Mouse (Mus musculus): ENCODE measurements around the gene Smim6. TPM values are rescaled to one million over a fixed set of nuclear protein-coding genes. Genes with fewer than 3 reads are reported as not detected.

Gene Smim6
- polyA plus RNA-seq, 1 experiment from 2014 or later = 2.7 TPM

DNA sequence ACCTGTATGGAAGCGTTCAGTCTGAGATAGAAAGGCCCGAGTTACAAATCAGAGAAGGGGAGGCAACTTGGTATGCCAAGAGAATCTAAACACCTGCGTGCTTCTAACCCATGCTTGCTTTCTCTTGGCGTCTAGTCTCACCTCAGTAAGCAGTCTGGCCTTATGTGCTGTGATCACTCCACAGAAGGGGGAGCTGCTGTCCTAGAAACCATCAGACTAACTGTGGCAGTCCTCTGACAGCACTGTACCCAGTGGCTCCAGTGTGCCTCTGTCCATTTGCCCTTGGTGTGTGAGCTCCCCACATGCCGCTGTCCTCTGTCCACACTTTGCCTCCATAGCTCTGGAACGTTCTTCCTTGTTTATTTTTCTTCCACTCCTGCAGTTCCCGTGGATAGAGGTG lies 30.2 kb downstream of the Smim6 start:
- no peak for ATAC-seq (ENCODE audit: low read depth)
- H3K9me3 ChIP-seq (replicated peaks; ENCODE audit: control insufficient read depth, low read length) = no peaks in the 10 kb centered on the region
- no peak overlapping the region for H3K4me2 ChIP-seq (ENCODE audit: low read depth, low read length)
- peaks cover 13% of the 10 kb centered on the region for H3K36me3 ChIP-seq (ENCODE audit: control insufficient read depth, insufficient read depth)
- 81% methylated on average over 7 of the region's 7 CpGs for WGBS (ENCODE audit: insufficient replicate concordance)
- H3K4me1 ChIP-seq (ENCODE audit: control insufficient read depth, low read depth, low read length) = peaks cover 3% of the 10 kb centered on the region
- no peak overlapping the region for H3K4me3 ChIP-seq (ENCODE audit: low read depth, low read length)
- H3K27me3 ChIP-seq (ENCODE audit: control insufficient read depth, insufficient read depth, low read depth, low read length) = no peaks in the 10 kb centered on the region
- no peak overlapping the region for H3K27ac ChIP-seq (ENCODE audit: low read length)
- H3K9ac ChIP-seq (ENCODE audit: low read depth, low read length) = no peak overlapping the region

DNA sequence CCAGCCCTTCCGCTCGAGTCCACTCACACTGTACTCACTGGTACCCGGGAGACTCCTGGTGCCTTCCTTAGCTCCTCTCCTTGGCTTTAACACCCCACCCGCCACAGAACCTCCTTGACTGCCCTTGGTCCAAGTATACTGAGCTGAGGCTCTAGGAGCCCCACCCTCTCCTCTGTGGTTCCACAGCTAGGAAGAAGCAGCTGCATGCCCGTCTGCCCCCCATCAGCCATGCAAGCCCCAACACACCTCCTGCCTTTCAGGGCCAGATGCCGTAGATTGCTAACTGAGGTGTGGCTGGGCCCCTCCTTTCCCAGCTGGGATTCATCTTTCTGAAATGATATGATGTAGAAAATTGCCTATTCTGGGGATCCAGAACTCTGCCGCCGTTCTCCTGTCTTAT lies 33.4 kb downstream of the Smim6 start:
- Histone ChIP-seq H3K27me3 (ENCODE audit: control insufficient read depth, insufficient read depth, low read depth, low read length) (no peaks in the 10 kb centered on the region), H3K9me3 (replicated peaks; ENCODE audit: control insufficient read depth, low read length) (no peaks in the 10 kb centered on the region), H3K4me2 (ENCODE audit: low read depth, low read length) (no peak overlapping the region), H3K4me1 (ENCODE audit: control insufficient read depth, low read depth, low read length) (no peaks in the 10 kb centered on the region), H3K36me3 (ENCODE audit: control insufficient read depth, insufficient read depth) (peaks cover 4% of the 10 kb centered on the region; the same call in 1 of the 2 replicates), H3K9ac (ENCODE audit: low read depth, low read length) (no peak overlapping the region), H3K4me3 (ENCODE audit: low read depth, low read length) (no peak overlapping the region), H3K27ac (ENCODE audit: low read length) (no peak overlapping the region)
- WGBS (ENCODE audit: insufficient replicate concordance) = 73% methylated on average over 8 of the region's 8 CpGs
- ATAC-seq (ENCODE audit: low read depth) = no peak

DNA sequence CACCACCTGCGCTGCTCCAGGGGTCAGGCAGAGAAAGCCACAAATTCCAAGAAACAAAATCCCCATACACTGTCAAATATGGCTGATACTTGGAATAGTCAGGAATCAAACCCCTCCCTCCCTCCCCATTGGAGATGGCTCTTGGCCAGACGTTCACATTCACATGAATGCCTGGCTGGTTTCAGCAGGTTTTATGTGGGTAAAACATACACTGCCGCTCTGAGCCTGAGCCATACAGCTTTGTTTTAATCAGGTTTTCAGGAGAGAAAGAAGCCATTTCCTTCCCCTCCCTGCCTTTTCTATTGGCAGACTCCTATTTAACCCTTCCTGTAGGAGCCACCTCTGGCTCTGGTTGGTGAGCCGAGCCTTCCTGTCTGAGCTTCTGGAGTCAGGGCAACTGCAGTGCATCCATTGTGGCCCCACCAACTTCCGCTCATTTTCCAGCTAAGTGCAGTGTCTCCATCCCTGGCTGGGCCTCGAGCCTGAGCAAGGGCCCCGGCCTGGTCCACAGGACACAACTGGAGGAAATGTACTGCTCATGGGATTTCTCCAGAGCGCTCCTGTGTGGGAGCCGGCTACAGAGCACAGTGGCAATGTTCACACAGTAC lies 34.5 kb downstream of the Smim6 start:
- H3K36me3 ChIP-seq (ENCODE audit: control insufficient read depth, insufficient read depth) = no peaks in the 10 kb centered on the region; the same call in 1 of the 2 replicates
- no peak for ATAC-seq (ENCODE audit: low read depth)
- no peak overlapping the region for H3K4me2 ChIP-seq (ENCODE audit: low read depth, low read length)
- no peaks in the 10 kb centered on the region for H3K27me3 ChIP-seq (ENCODE audit: control insufficient read depth, insufficient read depth, low read depth, low read length)
- no peaks in the 10 kb centered on the region for H3K4me1 ChIP-seq (ENCODE audit: control insufficient read depth, low read depth, low read length)
- no peak overlapping the region for H3K27ac ChIP-seq (ENCODE audit: low read length)
- H3K9me3 ChIP-seq (replicated peaks; ENCODE audit: control insufficient read depth, low read length) = no peaks in the 10 kb centered on the region
- H3K4me3 ChIP-seq (ENCODE audit: low read depth, low read length) = no peak overlapping the region
- 85% methylated on average over 9 of the region's 9 CpGs for WGBS (ENCODE audit: insufficient replicate concordance)
- H3K9ac ChIP-seq (ENCODE audit: low read depth, low read length) = no peak overlapping the region

DNA sequence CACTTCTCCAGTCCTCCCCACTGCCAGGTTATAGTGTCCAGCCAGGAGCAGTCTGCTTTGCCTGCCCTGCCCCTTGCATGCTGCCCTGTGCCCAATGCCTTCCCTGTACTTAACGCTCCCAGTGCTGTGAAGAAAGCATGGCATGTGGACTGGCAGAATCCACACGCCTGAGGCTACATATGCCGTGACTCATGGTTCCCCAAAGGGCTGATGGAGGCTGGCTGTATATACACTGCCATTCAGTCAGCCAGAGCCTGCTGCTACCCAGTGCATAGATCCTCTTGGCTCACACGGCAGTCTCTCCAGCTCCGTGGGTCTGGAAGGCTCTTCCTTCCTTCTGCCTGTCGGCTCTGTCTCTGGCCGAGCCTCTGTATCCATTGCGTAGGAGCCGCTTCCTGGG lies 36.5 kb downstream of the Smim6 start:
- H3K4me3 ChIP-seq (ENCODE audit: low read depth, low read length) = no peak overlapping the region

DNA sequence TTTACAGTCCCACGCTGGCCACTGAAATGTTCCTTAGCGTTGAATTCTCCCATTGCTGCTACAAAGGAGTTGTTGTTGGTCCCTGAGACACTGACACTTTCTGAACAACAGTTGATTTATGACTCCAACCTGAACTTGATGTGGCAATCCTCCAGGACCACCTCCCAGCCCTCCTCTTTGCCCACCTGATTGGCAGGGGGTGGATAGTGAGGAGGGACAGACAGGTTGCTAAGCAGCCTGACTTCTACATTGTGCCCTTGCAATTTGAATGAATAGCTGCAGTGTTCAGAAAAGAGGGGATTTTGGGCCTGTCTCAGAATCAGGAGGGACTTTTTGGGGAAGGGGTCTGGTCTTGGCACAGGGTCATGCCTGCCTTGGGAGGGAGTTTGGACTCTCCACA lies 38.9 kb downstream of the Smim6 start:
- no peak overlapping the region for H3K9ac ChIP-seq (ENCODE audit: low read depth, low read length)
- H3K9me3 ChIP-seq (replicated peaks; ENCODE audit: control insufficient read depth, low read length) = no peaks in the 10 kb centered on the region
- H3K36me3 ChIP-seq (ENCODE audit: control insufficient read depth, insufficient read depth) = peaks cover 8% of the 10 kb centered on the region; the same call in 1 of the 2 replicates
- no peak for ATAC-seq (ENCODE audit: low read depth)
- no peaks in the 10 kb centered on the region for H3K27me3 ChIP-seq (ENCODE audit: control insufficient read depth, insufficient read depth, low read depth, low read length)
- no peak overlapping the region for H3K4me3 ChIP-seq (ENCODE audit: low read depth, low read length)
- H3K27ac ChIP-seq (ENCODE audit: low read length) = no peak overlapping the region
- 93% methylated on average over 2 of the region's 2 CpGs for WGBS (ENCODE audit: insufficient replicate concordance)
- peaks cover 5% of the 10 kb centered on the region for H3K4me1 ChIP-seq (ENCODE audit: control insufficient read depth, low read depth, low read length)
- no peak overlapping the region for H3K4me2 ChIP-seq (ENCODE audit: low read depth, low read length)

More for the DNA sequence above, 36.5 kb downstream of the Smim6 start:
- Histone ChIP-seq H3K27ac (ENCODE audit: low read length) (no peak overlapping the region), H3K9ac (ENCODE audit: low read depth, low read length) (no peak overlapping the region), H3K4me1 (ENCODE audit: control insufficient read depth, low read depth, low read length) (no peaks in the 10 kb centered on the region), H3K9me3 (replicated peaks; ENCODE audit: control insufficient read depth, low read length) (no peaks in the 10 kb centered on the region), H3K27me3 (ENCODE audit: control insufficient read depth, insufficient read depth, low read depth, low read length) (no peaks in the 10 kb centered on the region), H3K36me3 (ENCODE audit: control insufficient read depth, insufficient read depth) (peaks cover under 1% of the 10 kb centered on the region; the same call in 1 of the 2 replicates), H3K4me2 (ENCODE audit: low read depth, low read length) (no peak overlapping the region)
- WGBS (ENCODE audit: insufficient replicate concordance) = 87% methylated on average over 9 of the region's 9 CpGs
- ATAC-seq (ENCODE audit: low read depth) = no peak

DNA sequence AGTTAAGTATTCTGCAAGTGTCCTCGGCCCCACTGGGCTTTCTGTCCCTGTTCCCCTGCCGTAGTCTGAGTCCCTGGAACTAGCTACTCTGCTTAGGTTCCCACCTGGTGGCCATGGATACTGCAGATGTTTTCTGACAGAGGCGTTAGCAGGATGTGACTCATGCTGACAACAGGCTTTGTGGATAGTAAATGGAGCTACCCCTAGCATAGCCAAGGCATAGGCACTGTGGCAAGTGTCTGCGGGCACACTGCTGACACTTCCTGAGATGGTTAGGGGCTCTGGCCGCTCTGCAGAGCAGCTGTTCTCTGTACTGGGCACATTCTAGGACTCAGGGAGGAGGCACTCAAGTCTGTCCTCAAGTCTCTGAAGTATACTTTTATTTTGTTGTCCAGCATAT lies 42.9 kb downstream of the Smim6 start:
- no peak for ATAC-seq (ENCODE audit: low read depth)
- Histone ChIP-seq H3K4me1 (ENCODE audit: control insufficient read depth, low read depth, low read length) (peaks cover 5% of the 10 kb centered on the region), H3K36me3 (ENCODE audit: control insufficient read depth, insufficient read depth) (peaks cover 15% of the 10 kb centered on the region), H3K9ac (ENCODE audit: low read depth, low read length) (no peak overlapping the region), H3K27me3 (ENCODE audit: control insufficient read depth, insufficient read depth, low read depth, low read length) (no peaks in the 10 kb centered on the region), H3K4me2 (ENCODE audit: low read depth, low read length) (no peak overlapping the region), H3K4me3 (ENCODE audit: low read depth, low read length) (no peak overlapping the region), H3K9me3 (replicated peaks; ENCODE audit: control insufficient read depth, low read length) (no peaks in the 10 kb centered on the region), H3K27ac (ENCODE audit: low read length) (no peak overlapping the region)
- WGBS (ENCODE audit: insufficient replicate concordance) = 74% methylated on average over 5 of the region's 5 CpGs

DNA sequence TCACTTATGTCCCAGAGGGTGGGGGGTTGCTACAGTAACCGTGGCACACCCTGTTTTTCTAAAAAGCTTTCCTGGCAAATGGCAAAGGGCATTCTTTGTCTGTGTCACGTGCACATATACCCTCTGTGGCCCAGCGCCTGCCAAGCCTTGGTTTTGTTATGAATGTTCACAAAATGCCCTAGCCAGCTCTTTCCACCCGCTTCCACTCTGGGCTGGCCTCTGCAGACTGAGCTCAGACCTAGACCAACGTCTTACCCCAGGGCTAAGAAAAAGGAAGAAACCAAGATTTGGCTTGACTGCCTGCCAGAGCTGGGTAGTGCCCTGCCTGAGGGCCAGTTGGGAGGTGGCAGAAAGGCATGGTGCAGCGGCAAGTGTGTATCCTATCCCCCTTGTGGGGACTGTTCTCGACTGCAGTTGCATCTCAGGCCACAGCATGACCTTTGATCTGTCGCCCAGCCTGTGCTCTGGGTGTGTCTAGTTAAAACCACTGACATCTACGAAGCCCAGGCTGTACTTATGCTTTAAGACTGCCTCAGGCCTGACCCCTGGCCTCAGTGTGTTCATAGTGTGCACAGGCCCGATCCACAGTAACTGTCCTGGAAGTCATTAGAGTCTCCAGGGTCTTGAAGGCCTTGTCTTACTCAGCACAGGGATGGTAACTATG lies 43.5 kb downstream of the Smim6 start:
- no peak overlapping the region for H3K4me3 ChIP-seq (ENCODE audit: low read depth, low read length)
- H3K9me3 ChIP-seq (replicated peaks; ENCODE audit: control insufficient read depth, low read length) = no peaks in the 10 kb centered on the region
- H3K9ac ChIP-seq (ENCODE audit: low read depth, low read length) = no peak overlapping the region
- WGBS (ENCODE audit: insufficient replicate concordance) = 69% methylated on average over 10 of the region's 10 CpGs
- H3K36me3 ChIP-seq (ENCODE audit: control insufficient read depth, insufficient read depth) = peaks cover 17% of the 10 kb centered on the region
- peaks cover 5% of the 10 kb centered on the region for H3K4me1 ChIP-seq (ENCODE audit: control insufficient read depth, low read depth, low read length)
- H3K4me2 ChIP-seq (ENCODE audit: low read depth, low read length) = no peak overlapping the region
- no peak overlapping the region for H3K27ac ChIP-seq (ENCODE audit: low read length)
- 0 out of 2 replicates have a peak, but pooled peaks have one; percentile 24 for ATAC-seq (ENCODE audit: low read depth)
- H3K27me3 ChIP-seq (ENCODE audit: control insufficient read depth, insufficient read depth, low read depth, low read length) = no peaks in the 10 kb centered on the region

DNA sequence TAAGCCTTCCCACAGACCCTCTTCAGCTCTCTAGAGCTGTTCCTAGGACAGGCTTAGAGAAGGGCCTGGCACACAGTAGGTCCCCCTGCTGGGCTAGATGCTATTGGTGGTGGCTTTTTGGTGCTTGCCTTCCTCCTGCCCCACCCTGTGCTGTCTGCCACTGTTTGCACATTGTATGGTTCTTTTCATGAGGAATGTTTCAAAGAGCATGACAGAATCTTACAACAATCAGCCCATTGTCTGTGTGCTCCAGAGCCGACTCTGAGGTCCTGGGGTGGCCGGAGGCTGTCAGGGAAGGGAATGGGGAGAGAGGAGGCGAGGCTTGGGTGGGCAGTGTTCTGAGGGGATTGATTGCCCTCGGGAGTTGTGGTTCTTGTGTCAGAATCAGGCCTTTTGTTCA lies 44.6 kb downstream of the Smim6 start:
- Histone ChIP-seq H3K9me3 (replicated peaks; ENCODE audit: control insufficient read depth, low read length) (no peaks in the 10 kb centered on the region), H3K36me3 (ENCODE audit: control insufficient read depth, insufficient read depth) (peaks cover 25% of the 10 kb centered on the region), H3K4me3 (ENCODE audit: low read depth, low read length) (no peak overlapping the region), H3K9ac (ENCODE audit: low read depth, low read length) (no peak overlapping the region), H3K4me2 (ENCODE audit: low read depth, low read length) (no peak overlapping the region), H3K27ac (ENCODE audit: low read length) (no peak overlapping the region), H3K4me1 (ENCODE audit: control insufficient read depth, low read depth, low read length) (peaks cover 5% of the 10 kb centered on the region), H3K27me3 (ENCODE audit: control insufficient read depth, insufficient read depth, low read depth, low read length) (no peaks in the 10 kb centered on the region)
- 85% methylated on average over 4 of the region's 4 CpGs for WGBS (ENCODE audit: insufficient replicate concordance)
- ATAC-seq (ENCODE audit: low read depth) = no peak

DNA sequence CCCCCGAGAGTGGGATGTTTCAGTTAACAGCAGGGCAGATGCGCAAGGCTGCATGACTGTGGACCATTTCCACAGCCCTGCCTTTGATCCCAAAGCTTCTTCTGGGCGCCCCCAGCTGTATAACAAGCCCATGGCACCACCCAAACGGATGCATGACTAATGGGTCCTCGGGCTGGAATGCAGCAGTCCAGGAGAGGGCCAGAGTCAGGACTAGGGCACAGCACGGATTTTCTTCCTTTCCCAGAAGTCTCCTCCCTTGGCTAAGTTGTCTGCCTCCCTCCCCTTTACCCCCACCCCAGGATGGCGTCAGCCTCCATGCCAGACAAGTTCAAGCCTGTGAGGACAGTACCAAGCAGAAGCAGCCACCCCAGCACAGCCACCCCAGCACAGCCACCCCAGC lies 46.2 kb downstream of the Smim6 start:
- no peak for ATAC-seq (ENCODE audit: low read depth)
- Histone ChIP-seq H3K27me3 (ENCODE audit: control insufficient read depth, insufficient read depth, low read depth, low read length) (no peaks in the 10 kb centered on the region), H3K4me1 (ENCODE audit: control insufficient read depth, low read depth, low read length) (peaks cover 5% of the 10 kb centered on the region), H3K27ac (ENCODE audit: low read length) (no peak overlapping the region), H3K9me3 (replicated peaks; ENCODE audit: control insufficient read depth, low read length) (no peaks in the 10 kb centered on the region), H3K9ac (ENCODE audit: low read depth, low read length) (no peak overlapping the region), H3K4me3 (ENCODE audit: low read depth, low read length) (no peak overlapping the region), H3K4me2 (ENCODE audit: low read depth, low read length) (no peak overlapping the region), H3K36me3 (ENCODE audit: control insufficient read depth, insufficient read depth) (peaks cover 32% of the 10 kb centered on the region)
- 72% methylated on average over 7 of the region's 7 CpGs for WGBS (ENCODE audit: insufficient replicate concordance)
